ENCODE assay signal across 22 mouse cellular contexts in the genomic region with DNA sequence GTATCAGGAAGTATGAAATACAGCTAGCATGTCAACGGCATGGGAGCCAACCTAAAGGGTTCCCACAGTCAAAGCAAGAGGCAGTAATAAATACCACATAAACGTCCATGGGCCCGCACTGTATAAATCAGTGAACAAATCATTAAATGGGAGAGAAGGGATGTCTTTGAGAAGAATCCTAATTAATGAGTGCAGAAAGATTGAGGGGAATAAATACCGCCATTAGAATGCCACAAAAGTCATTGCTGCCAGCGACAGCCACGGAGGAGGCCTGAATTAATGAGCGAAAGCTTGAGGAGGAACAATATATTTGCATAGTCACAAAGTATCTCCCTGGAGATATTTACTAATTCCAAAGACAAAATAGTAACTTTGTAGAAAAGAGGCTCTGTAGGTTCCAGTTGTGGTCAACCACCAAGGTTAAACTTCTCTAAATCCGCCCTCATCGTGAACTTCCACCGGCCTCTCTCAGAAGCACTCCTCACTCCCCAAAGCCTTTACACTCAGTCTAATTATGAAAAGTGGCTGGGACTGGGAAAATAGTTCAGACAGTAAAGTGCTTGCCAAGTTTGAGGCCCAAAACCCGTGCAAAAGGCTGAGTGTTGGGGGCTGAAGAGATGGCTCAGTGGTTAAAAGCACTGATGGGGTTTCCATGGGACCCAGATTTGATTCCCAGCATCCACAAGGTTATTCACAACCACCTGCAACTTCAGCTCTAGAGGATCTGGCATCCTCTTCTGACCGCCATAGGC.
A peak's percentile ranks its signal among the peaks of the same experiment; 100 is the strongest.
DNase-seq lines count a peak whose midpoint lies in the region; ATAC-seq and TF ChIP-seq lines count a peak whose summit lies in the region.
"Had no signal": no experiment of that assay in that cellular context is flagged by ENCODE, and none has a peak within 500 bp of the region (broad histone marks: within the 10 kb centered on the region; RNA-seq: fewer than 3 reads in every experiment).

No protein-coding gene starts in this region.

- no peak for ATAC-seq in forebrain, embryonic 13.5 days
- ATAC-seq in forebrain, embryonic 12.5 days (ENCODE audit: low FRiP score) = no peak
- no peak for ATAC-seq in hindbrain, postnatal 0 days
- no peak for ATAC-seq in midbrain, embryonic 13.5 days
- no peak for ATAC-seq in midbrain, postnatal 0 days (ENCODE audit: low FRiP score)
- 0 out of 2 replicates have a peak, but pooled peaks have one; percentile 25 for ATAC-seq in neural tube, embryonic 14.5 days (ENCODE audit: low read depth)
- ATAC-seq: CD4-positive, CD25-positive, alpha-beta regulatory T cell, adult 4 months; intestine, embryonic 15.5 days had no signal

- 0 out of 2 replicates have a peak overlapping the region, but pooled peaks have one; percentile 14 for H3K27ac ChIP-seq in forebrain, embryonic 13.5 days
- H3K27ac ChIP-seq in forebrain, embryonic 12.5 days = no peak overlapping the region
- peak overlapping the region; percentile 17; the same call in 1 of the 2 replicates for H3K27ac ChIP-seq in hindbrain, embryonic 10.5 days
- no peak overlapping the region for H3K27ac ChIP-seq in hindbrain, postnatal 0 days
- peak overlapping the region; percentile 35; the same call in 1 of the 2 replicates for H3K27ac ChIP-seq in midbrain, embryonic 13.5 days
- no peak overlapping the region for H3K27ac ChIP-seq in midbrain, postnatal 0 days (ENCODE audit: low read depth, low read length)
- H3K27ac ChIP-seq in neural tube, embryonic 14.5 days (ENCODE audit: low read depth, low read length) = peak overlapping the region; percentile 41; the same call in 1 of the 2 replicates
- H3K27ac ChIP-seq: embryonic facial prominence, embryonic 13.5 days; heart, embryonic 10.5 days; intestine, embryonic 15.5 days had no signal

- no peaks in the 10 kb centered on the region for H3K9me3 ChIP-seq in forebrain, embryonic 13.5 days (replicated peaks)
- no peaks in the 10 kb centered on the region for H3K9me3 ChIP-seq in forebrain, embryonic 12.5 days
- no peaks in the 10 kb centered on the region for H3K9me3 ChIP-seq in hindbrain, embryonic 10.5 days
- no peaks in the 10 kb centered on the region for H3K9me3 ChIP-seq in hindbrain, postnatal 0 days (ENCODE audit: low read length)
- H3K9me3 ChIP-seq in midbrain, embryonic 13.5 days = no peaks in the 10 kb centered on the region
- H3K9me3 ChIP-seq in midbrain, postnatal 0 days (ENCODE audit: low read length) = no peaks in the 10 kb centered on the region
- H3K9me3 ChIP-seq in neural tube, embryonic 14.5 days (ENCODE audit: control insufficient read depth, low read length) = no peaks in the 10 kb centered on the region
- H3K9me3 ChIP-seq: embryonic facial prominence, embryonic 13.5 days; G1E; heart, embryonic 10.5 days; intestine, embryonic 15.5 days had no signal

- no peaks in the 10 kb centered on the region for H3K36me3 ChIP-seq in forebrain, embryonic 13.5 days (ENCODE audit: poor library complexity, severe bottlenecking)
- H3K36me3 ChIP-seq in forebrain, embryonic 12.5 days (replicated peaks) = no peaks in the 10 kb centered on the region
- no peaks in the 10 kb centered on the region for H3K36me3 ChIP-seq in hindbrain, embryonic 10.5 days
- H3K36me3 ChIP-seq in hindbrain, postnatal 0 days (ENCODE audit: insufficient read depth, low read length) = no peaks in the 10 kb centered on the region
- no peaks in the 10 kb centered on the region for H3K36me3 ChIP-seq in midbrain, embryonic 13.5 days
- no peaks in the 10 kb centered on the region for H3K36me3 ChIP-seq in midbrain, postnatal 0 days (ENCODE audit: insufficient read depth, low read length)
- H3K36me3 ChIP-seq in neural tube, embryonic 14.5 days (ENCODE audit: control insufficient read depth, insufficient read depth, low read length) = no peaks in the 10 kb centered on the region
- H3K36me3 ChIP-seq: embryonic facial prominence, embryonic 13.5 days; G1E; heart, embryonic 10.5 days; intestine, embryonic 15.5 days had no signal

- H3K4me3 ChIP-seq in forebrain, embryonic 13.5 days = no peak overlapping the region
- H3K4me3 ChIP-seq in forebrain, embryonic 12.5 days (replicated peaks) = no peak overlapping the region
- H3K4me3 ChIP-seq in hindbrain, embryonic 10.5 days = no peak overlapping the region
- H3K4me3 ChIP-seq in hindbrain, postnatal 0 days (ENCODE audit: low read length) = no peak overlapping the region
- no peak overlapping the region for H3K4me3 ChIP-seq in midbrain, embryonic 13.5 days (replicated peaks)
- H3K4me3 ChIP-seq in midbrain, postnatal 0 days (ENCODE audit: low read depth, low read length) = no peak overlapping the region
- H3K4me3 ChIP-seq in neural tube, embryonic 14.5 days (ENCODE audit: low read depth, low read length) = no peak overlapping the region
- H3K4me3 ChIP-seq: embryonic facial prominence, embryonic 13.5 days; heart, embryonic 10.5 days; intestine, embryonic 15.5 days had no signal

- H3K4me1 ChIP-seq in forebrain, embryonic 13.5 days = peaks cover 56% of the 10 kb centered on the region
- H3K4me1 ChIP-seq in forebrain, embryonic 12.5 days = peaks cover 48% of the 10 kb centered on the region
- H3K4me1 ChIP-seq in hindbrain, embryonic 10.5 days (replicated peaks) = peaks cover 47% of the 10 kb centered on the region
- H3K4me1 ChIP-seq in hindbrain, postnatal 0 days (ENCODE audit: insufficient read depth, low read length) = peaks cover 7% of the 10 kb centered on the region
- peaks cover 43% of the 10 kb centered on the region for H3K4me1 ChIP-seq in midbrain, embryonic 13.5 days (replicated peaks)
- no peaks in the 10 kb centered on the region; the same call in 1 of the 2 replicates for H3K4me1 ChIP-seq in midbrain, postnatal 0 days (ENCODE audit: insufficient read depth, low read length)
- H3K4me1 ChIP-seq in neural tube, embryonic 14.5 days (ENCODE audit: control insufficient read depth, insufficient read depth, low read length) = peaks cover 27% of the 10 kb centered on the region

- 44% methylated on average over 12 of the region's 12 CpGs for WGBS in forebrain, embryonic 13.5 days
- WGBS in forebrain, embryonic 12.5 days = 65% methylated on average over 12 of the region's 12 CpGs
- 93% methylated on average over 12 of the region's 12 CpGs for WGBS in hindbrain, embryonic 10.5 days
- whole genome bisulfite sequencing in hindbrain, postnatal 0 days = 56% methylated on average over 12 of the region's 12 CpGs
- 71% methylated on average over 12 of the region's 12 CpGs for WGBS in midbrain, embryonic 13.5 days
- 63% methylated on average over 12 of the region's 12 CpGs for WGBS in midbrain, postnatal 0 days
- 49% methylated on average over 12 of the region's 12 CpGs for WGBS in neural tube, embryonic 14.5 days

- no peak for DNase-seq in hindbrain, embryonic 10.5 days (ENCODE audit: low spot score)
- DNase-seq in hindbrain, postnatal 0 days (ENCODE audit: low spot score) = no peak
- no peak for DNase-seq in midbrain, postnatal 0 days (ENCODE audit: low spot score)
- no peak for DNase-seq in yolk sac, embryonic 10.5 days (ENCODE audit: low spot score)
- DNase-seq: adrenal gland, postnatal 10 days; B cell, adult 2 months; cerebellum, adult 11-12 months; cerebellum, adult 9-10 months; cerebellum, postnatal 25 days; gastrocnemius, postnatal 10 days; heart, adult 18-20 months; heart, postnatal 10 days; heart, postnatal 4 days had no signal

- H3K9ac ChIP-seq in forebrain, embryonic 13.5 days = no peak overlapping the region
- no peak overlapping the region for H3K9ac ChIP-seq in forebrain, embryonic 12.5 days
- no peak overlapping the region for H3K9ac ChIP-seq in hindbrain, postnatal 0 days (replicated peaks; ENCODE audit: low read length)
- H3K9ac ChIP-seq in midbrain, embryonic 13.5 days (replicated peaks) = no peak overlapping the region
- no peak overlapping the region for H3K9ac ChIP-seq in midbrain, postnatal 0 days (replicated peaks; ENCODE audit: low read length, poor library complexity, severe bottlenecking)
- H3K9ac ChIP-seq in neural tube, embryonic 14.5 days (replicated peaks; ENCODE audit: low read depth, low read length) = no peak overlapping the region
- H3K9ac ChIP-seq: embryonic facial prominence, embryonic 13.5 days; intestine, embryonic 15.5 days had no signal

- H3K4me2 ChIP-seq in forebrain, embryonic 13.5 days = no peak overlapping the region
- H3K4me2 ChIP-seq in forebrain, embryonic 12.5 days = no peak overlapping the region
- no peak overlapping the region for H3K4me2 ChIP-seq in hindbrain, postnatal 0 days (ENCODE audit: low read depth, low read length)
- no peak overlapping the region for H3K4me2 ChIP-seq in midbrain, embryonic 13.5 days (replicated peaks)
- H3K4me2 ChIP-seq in midbrain, postnatal 0 days (ENCODE audit: low read depth, low read length, poor library complexity, severe bottlenecking) = no peak overlapping the region
- no peak overlapping the region for H3K4me2 ChIP-seq in neural tube, embryonic 14.5 days (ENCODE audit: low read depth, low read length)
- H3K4me2 ChIP-seq: embryonic facial prominence, embryonic 13.5 days; intestine, embryonic 15.5 days had no signal

- TF ChIP-seq CTCF in hindbrain, postnatal 0 days (IDR thresholded peaks at IDR 0.05; ENCODE audit: low read depth) = no peak
- TF ChIP-seq CTCF in midbrain, postnatal 0 days (IDR thresholded peaks at IDR 0.05) = no peak

- 0 out of 2 replicates have a peak, but pooled peaks cover 7% of the 10 kb centered on the region for H3K27me3 ChIP-seq in forebrain, embryonic 13.5 days
- peaks cover 3% of the 10 kb centered on the region; the same call in 1 of the 2 replicates for H3K27me3 ChIP-seq in forebrain, embryonic 12.5 days
- no peaks in the 10 kb centered on the region for H3K27me3 ChIP-seq in hindbrain, embryonic 10.5 days (ENCODE audit: insufficient read depth, poor library complexity, severe bottlenecking)
- H3K27me3 ChIP-seq in hindbrain, postnatal 0 days (ENCODE audit: insufficient read depth, low read length) = no peaks in the 10 kb centered on the region
- H3K27me3 ChIP-seq in midbrain, embryonic 13.5 days = no peaks in the 10 kb centered on the region
- H3K27me3 ChIP-seq in midbrain, postnatal 0 days (ENCODE audit: insufficient read depth, low read length) = no peaks in the 10 kb centered on the region
- H3K27me3 ChIP-seq in neural tube, embryonic 14.5 days (ENCODE audit: control insufficient read depth, insufficient read depth, low read length) = no peaks in the 10 kb centered on the region
- H3K27me3 ChIP-seq: embryonic facial prominence, embryonic 13.5 days; intestine, embryonic 15.5 days had no signal

Comparison
In these comparisons a context has a peak if more than half of its experiments do, and no peak if none do; other contexts are left out.
1. H3K27ac ChIP-seq: peak in forebrain, embryonic 13.5 days (single experiment), hindbrain, embryonic 10.5 days (single experiment), midbrain, embryonic 13.5 days (single experiment) and neural tube, embryonic 14.5 days (single experiment); none in forebrain, embryonic 12.5 days (single experiment), hindbrain, postnatal 0 days (single experiment) and midbrain, postnatal 0 days (single experiment).